Mouse (Mus musculus): ENCODE results near the gene Spink4.

DNA sequence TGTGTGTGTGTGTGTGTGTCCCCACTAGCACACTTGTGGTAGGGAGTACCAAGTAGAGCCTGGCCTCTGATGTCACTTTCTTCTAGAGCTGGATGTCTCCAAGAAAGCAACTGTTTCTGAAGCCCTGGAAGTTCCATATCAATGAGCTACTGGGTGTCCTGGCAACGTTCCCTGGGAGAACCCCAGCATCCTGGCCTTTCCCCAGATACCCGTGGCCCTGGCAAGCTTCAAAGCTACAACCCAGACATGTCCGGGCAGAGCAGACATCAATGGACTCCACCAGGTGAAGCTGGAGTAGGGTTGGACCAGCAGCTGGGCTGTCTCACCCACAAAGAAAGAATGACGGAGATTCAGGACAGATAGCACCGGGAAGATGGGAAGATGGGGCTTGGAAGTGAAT lies 28.6 kb upstream of the Spink4 start:
- TF ChIP-seq POLR2A (IDR thresholded peaks at IDR 0.05; ENCODE audit: low read depth, low read length) (no peak), CTCF (IDR thresholded peaks at IDR 0.05; ENCODE audit: extremely low read depth, insufficient read length, insufficient replicate concordance, low read depth, low read length) (no peak)
